Mouse (Mus musculus): ENCODE data around the gene Bmyc. TPM values are rescaled to one million over a fixed set of nuclear protein-coding genes. Genes with fewer than 3 reads are reported as not detected.
A peak's percentile ranks its signal among the peaks of the same experiment; 100 is the strongest.
"Not testable (repeated sequence)": the region's sequence is repeated elsewhere in the genome, so short reads cannot be mapped to it uniquely, and the experiment has no call there.

Bmyc gene
- polyA plus RNA-seq, 1 experiment from 2014 or later, result 47.0 TPM

DNA sequence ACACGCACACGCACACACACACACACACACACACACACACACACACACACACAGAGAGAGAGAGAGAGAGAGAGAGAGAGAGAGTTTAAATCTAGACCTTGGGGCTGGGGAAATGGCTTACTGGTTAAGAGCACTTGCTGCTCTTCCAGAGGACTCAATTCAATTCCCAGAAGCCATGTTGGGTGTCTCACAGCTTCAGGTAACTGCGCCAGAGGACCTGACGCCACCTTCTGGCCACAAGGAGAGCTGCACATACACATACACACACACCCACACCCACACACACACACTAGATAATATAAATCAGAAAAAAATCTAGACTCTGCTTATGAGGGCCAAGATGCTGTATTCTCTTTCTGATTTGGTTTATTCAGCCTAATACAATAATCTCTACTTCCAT lies 19.6 kb upstream of the Bmyc start:
- no peaks in the 10 kb centered on the region; the same call in 1 of the 2 replicates for H3K27me3 ChIP-seq (replicated peaks)
- H3K27ac ChIP-seq (replicated peaks), result no peak overlapping the region
- ATAC-seq (ENCODE audit: extremely low read depth, insufficient number of reproducible peaks, low FRiP score, low TSS enrichment), result no peak
- no peak overlapping the region for H3K4me2 ChIP-seq
- H3K9me3 ChIP-seq, result no peaks in the 10 kb centered on the region
- no peak overlapping the region for H3K4me3 ChIP-seq
- no peak overlapping the region for H3K9ac ChIP-seq
- no peaks in the 10 kb centered on the region for H3K36me3 ChIP-seq
- WGBS, result 44% methylated on average over 3 of the region's 4 CpGs
- H3K4me1 ChIP-seq, result no peaks in the 10 kb centered on the region

- Histone ChIP-seq H3K9ac (no peak overlapping the region), H3K36me3 (no peaks in the 10 kb centered on the region), H3K9me3 (no peaks in the 10 kb centered on the region), H3K4me2 (no peak overlapping the region), H3K27me3 (replicated peaks) (peaks cover 6% of the 10 kb centered on the region; the same call in 1 of the 2 replicates), H3K4me1 (no peaks in the 10 kb centered on the region), H3K4me3 (no peak overlapping the region), H3K27ac (replicated peaks) (no peak overlapping the region)
- no peak for ATAC-seq (ENCODE audit: extremely low read depth, insufficient number of reproducible peaks, low FRiP score, low TSS enrichment)
Observed at GRCm38 (mm10) chr2:25694605-25695004, 11.9 kb upstream of the Bmyc start.

- Histone ChIP-seq H3K9me3 (no peaks in the 10 kb centered on the region), H3K36me3 (no peaks in the 10 kb centered on the region), H3K4me2 (no peak overlapping the region), H3K9ac (no peak overlapping the region), H3K27ac (replicated peaks) (no peak overlapping the region), H3K4me3 (no peak overlapping the region), H3K4me1 (no peaks in the 10 kb centered on the region), H3K27me3 (replicated peaks) (0 out of 2 replicates have a peak, but pooled peaks cover 6% of the 10 kb centered on the region)
- ATAC-seq (ENCODE audit: extremely low read depth, insufficient number of reproducible peaks, low FRiP score, low TSS enrichment), result no peak
- 43% methylated on average over 4 of the region's 4 CpGs for WGBS
Observed at GRCm38 (mm10) chr2:25696951-25697350, 9.6 kb upstream of the Bmyc start.

DNA sequence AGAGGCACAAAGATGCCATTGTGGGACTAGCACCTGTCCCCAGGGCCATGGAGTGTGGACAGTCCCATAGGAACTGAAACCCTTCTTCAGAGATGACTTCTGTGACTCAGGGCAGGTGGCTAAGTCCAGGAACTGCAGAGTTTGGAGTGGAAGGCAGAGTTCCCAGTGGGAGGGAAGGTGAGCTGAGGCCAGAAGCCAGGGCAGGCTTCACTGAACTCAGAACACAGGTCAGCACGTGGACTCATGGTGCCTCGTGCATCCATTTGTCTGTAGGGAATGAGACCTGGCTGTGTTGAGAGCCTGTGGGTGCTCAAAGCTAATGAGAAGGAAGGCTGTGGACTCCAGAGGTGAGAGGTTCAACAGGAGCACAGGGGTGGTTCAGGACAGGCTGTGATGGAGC lies 7.8 kb upstream of the Bmyc start:
- Histone ChIP-seq H3K4me1 (0 out of 2 replicates have a peak, but pooled peaks cover under 1% of the 10 kb centered on the region), H3K4me2 (no peak overlapping the region), H3K27me3 (replicated peaks) (no peaks in the 10 kb centered on the region), H3K27ac (replicated peaks) (no peak overlapping the region), H3K9ac (no peak overlapping the region), H3K4me3 (no peak overlapping the region), H3K36me3 (no peaks in the 10 kb centered on the region), H3K9me3 (no peaks in the 10 kb centered on the region)
- no peak for ATAC-seq (ENCODE audit: extremely low read depth, insufficient number of reproducible peaks, low FRiP score, low TSS enrichment)
- 75% methylated on average over 2 of the region's 2 CpGs for WGBS

DNA sequence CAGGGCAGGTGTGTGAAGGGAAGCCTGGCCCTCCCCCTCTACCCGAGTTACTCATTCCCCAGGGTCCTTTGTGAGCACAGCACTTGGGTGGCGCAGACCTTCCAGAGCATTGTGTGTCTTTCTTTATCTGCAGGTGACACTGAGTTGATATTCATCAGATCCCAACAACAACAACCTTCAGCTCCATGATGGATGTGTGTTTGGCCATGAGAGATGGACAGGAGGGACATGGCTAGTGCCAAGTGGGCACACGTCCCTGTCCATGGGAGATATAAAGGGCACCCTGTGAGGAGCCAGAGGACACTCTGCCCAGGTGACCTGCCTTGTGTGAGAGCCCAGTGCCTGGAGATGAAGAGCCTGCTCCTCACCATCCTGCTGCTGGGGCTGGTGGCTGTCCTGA lies 6.8 kb upstream of the Bmyc start, which contains the start of gene Obp2a:
Gene Obp2a, plus strand, starts transcription at position 301 of the 400 bp plus-strand sequence.
- H3K27ac ChIP-seq (replicated peaks); ATAC-seq (ENCODE audit: extremely low read depth, insufficient number of reproducible peaks, low FRiP score, low TSS enrichment): not testable (repeated sequence)
- WGBS, result 67% methylated on average over 3 of the region's 3 CpGs

GRCm38 (mm10) chr2:25701001-25701400 lies 5.5 kb upstream of the Bmyc start:
- no peaks in the 10 kb centered on the region for H3K27me3 ChIP-seq (replicated peaks)
- no peak for ATAC-seq (ENCODE audit: extremely low read depth, insufficient number of reproducible peaks, low FRiP score, low TSS enrichment)
- H3K4me3 ChIP-seq, result no peak overlapping the region
- H3K4me1 ChIP-seq, result 0 out of 2 replicates have a peak, but pooled peaks cover 5% of the 10 kb centered on the region
- no peaks in the 10 kb centered on the region for H3K9me3 ChIP-seq
- no peak overlapping the region for H3K27ac ChIP-seq (replicated peaks)
- H3K36me3 ChIP-seq, result no peaks in the 10 kb centered on the region
- H3K4me2 ChIP-seq, result no peak overlapping the region
- WGBS, result 67% methylated on average over 5 of the region's 5 CpGs
- H3K9ac ChIP-seq, result no peak overlapping the region

More for the DNA sequence above, 6.8 kb upstream of the Bmyc start, which contains the start of gene Obp2a:
- not testable (repeated sequence) for H3K4me2 ChIP-seq; H3K9ac ChIP-seq; H3K4me1 ChIP-seq; H3K4me3 ChIP-seq; H3K27me3 ChIP-seq (replicated peaks); H3K36me3 ChIP-seq; H3K9me3 ChIP-seq

DNA sequence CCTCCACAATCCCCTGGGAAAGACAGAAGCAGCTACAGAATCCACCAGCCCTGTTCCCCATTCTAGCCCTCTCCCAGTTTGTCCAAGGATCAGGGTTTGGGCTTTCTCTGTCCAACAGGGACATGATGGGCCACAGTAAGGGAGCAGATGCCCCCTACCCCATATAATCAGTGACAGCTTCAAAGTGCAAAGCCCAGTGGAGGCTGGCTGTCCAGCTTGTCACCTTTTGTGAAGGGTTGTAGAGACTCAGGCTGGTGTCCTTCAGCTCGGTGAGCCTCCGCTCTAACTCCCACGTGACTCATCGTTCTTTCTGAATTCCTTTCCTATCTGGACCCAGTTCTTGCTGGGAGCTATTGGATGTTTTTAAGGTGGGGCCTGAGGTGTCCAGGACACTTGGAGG lies 2.8 kb upstream of the Bmyc start:
- H3K27ac ChIP-seq (replicated peaks), result no peak overlapping the region
- H3K4me3 ChIP-seq, result no peak overlapping the region
- no peak overlapping the region for H3K9ac ChIP-seq
- ATAC-seq (ENCODE audit: extremely low read depth, insufficient number of reproducible peaks, low FRiP score, low TSS enrichment), result no peak
- H3K27me3 ChIP-seq (replicated peaks), result no peaks in the 10 kb centered on the region
- no peaks in the 10 kb centered on the region for H3K9me3 ChIP-seq
- H3K36me3 ChIP-seq, result no peaks in the 10 kb centered on the region
- peaks cover 14% of the 10 kb centered on the region for H3K4me1 ChIP-seq
- WGBS, result 42% methylated on average over 4 of the region's 4 CpGs
- no peak overlapping the region for H3K4me2 ChIP-seq

DNA sequence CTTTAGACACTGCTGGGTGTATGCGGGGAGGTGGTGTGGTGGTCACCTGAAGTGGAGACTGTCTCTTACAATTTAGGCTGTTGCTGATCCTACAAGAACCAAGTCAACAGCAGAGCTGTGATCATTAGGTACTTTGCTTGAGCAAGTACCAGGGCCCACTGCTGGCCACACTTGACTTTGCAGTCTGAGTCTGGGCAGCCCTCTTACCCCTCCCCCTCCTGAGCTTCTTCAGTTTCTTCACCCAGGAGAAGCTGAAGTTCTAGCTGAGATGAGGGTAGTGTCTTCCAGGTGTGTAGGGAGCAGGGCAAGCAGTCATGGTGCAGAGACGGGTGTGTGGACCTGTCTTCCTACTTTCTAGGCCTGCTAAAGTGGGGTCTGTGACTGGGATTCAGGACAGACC lies 1.6 kb downstream of the Bmyc start:
- H3K9me3 ChIP-seq, result no peaks in the 10 kb centered on the region
- H3K27ac ChIP-seq (replicated peaks), result no peak overlapping the region
- H3K4me3 ChIP-seq, result 0 out of 2 replicates have a peak overlapping the region, but pooled peaks have one; percentile 8
- H3K4me1 ChIP-seq, result peaks cover 14% of the 10 kb centered on the region
- 65% methylated on average over 2 of the region's 2 CpGs for WGBS
- H3K9ac ChIP-seq, result no peak overlapping the region; the same call in 1 of the 2 replicates
- no peak for ATAC-seq (ENCODE audit: extremely low read depth, insufficient number of reproducible peaks, low FRiP score, low TSS enrichment)
- H3K27me3 ChIP-seq (replicated peaks), result no peaks in the 10 kb centered on the region
- H3K36me3 ChIP-seq, result no peaks in the 10 kb centered on the region
- peak overlapping the region; percentile 97 for H3K4me2 ChIP-seq

GRCm38 (mm10) chr2:25709056-25709455 lies 2.5 kb downstream of the Bmyc start:
- not testable (repeated sequence) for H3K27me3 ChIP-seq (replicated peaks); H3K9ac ChIP-seq; H3K4me3 ChIP-seq; ATAC-seq (ENCODE audit: extremely low read depth, insufficient number of reproducible peaks, low FRiP score, low TSS enrichment); H3K4me2 ChIP-seq; H3K36me3 ChIP-seq; H3K9me3 ChIP-seq; H3K27ac ChIP-seq (replicated peaks)
- peaks cover 10% of the 10 kb centered on the region for H3K4me1 ChIP-seq
- WGBS, result 82% methylated on average over 1 of the region's 1 CpGs

DNA sequence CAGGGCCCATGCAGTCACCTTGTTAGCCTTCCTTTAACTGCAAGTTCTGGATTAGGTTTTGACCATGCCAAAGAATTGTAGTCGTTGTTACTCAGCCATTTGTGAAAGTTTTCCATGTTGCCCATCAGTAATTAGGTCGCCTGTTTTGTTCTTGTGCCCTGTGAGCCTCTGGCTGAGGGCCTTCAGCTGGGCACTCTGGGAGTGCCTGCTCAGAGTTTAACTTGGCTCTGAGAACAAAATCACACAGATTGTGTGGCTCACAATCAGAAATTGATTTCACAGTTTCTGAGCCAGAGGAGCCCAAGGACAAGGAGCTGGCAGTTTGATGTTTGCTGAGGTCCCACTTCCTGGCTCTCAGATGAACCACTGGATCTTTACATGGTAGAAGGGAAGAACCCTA lies 3.3 kb downstream of the Bmyc start:
- 71% methylated on average over 2 of the region's 2 CpGs for WGBS
- H3K27ac ChIP-seq (replicated peaks); H3K4me3 ChIP-seq; H3K9ac ChIP-seq; H3K4me2 ChIP-seq; H3K9me3 ChIP-seq; H3K4me1 ChIP-seq; H3K36me3 ChIP-seq; H3K27me3 ChIP-seq (replicated peaks); ATAC-seq (ENCODE audit: extremely low read depth, insufficient number of reproducible peaks, low FRiP score, low TSS enrichment): not testable (repeated sequence)

DNA sequence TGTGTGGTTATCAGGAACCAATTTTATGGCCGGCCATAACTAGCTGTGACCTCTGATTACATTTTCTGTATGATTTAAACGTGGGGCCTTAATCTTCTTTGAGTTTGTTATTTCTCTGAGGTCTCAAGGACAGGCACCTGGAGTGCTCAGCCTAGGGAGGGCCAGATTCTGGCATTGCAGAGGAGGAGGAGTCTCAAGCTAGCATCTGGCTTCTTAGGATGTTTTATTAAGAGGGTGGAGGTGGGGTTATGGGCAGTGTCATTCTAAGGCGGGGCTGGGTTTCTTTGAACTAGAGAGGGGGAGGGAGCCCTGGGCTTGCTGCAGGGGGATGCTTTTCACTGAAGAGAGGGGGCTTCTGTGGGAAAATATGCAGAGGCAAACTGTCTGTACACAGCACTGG lies 5.1 kb downstream of the Bmyc start:
- not testable (repeated sequence) for H3K4me2 ChIP-seq; H3K36me3 ChIP-seq; H3K9ac ChIP-seq; H3K27ac ChIP-seq (replicated peaks); H3K9me3 ChIP-seq; H3K27me3 ChIP-seq (replicated peaks); H3K4me3 ChIP-seq; H3K4me1 ChIP-seq; ATAC-seq (ENCODE audit: extremely low read depth, insufficient number of reproducible peaks, low FRiP score, low TSS enrichment)
- 29% methylated on average over 3 of the region's 3 CpGs for WGBS

DNA sequence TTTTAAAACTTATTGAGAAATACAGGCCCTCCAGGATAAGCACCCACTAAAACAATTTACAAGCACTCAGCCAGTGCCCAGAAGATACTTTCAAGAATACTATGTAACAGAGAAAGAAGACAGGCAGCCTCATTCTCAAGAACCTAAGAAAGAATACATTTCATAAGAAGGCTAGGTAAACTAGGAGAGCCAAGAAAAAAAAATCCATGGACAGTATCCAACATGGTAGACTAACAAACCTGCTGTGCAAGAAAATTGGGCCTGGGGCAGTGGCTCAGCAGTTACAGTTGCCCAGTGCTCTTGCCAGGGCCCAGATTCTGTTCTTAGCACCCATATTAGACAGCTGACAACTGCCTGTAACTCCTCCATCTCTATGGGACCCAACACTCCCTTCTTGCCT lies 10.7 kb downstream of the Bmyc start:
- Histone ChIP-seq H3K4me3 (no peak overlapping the region), H3K9me3 (peaks cover 5% of the 10 kb centered on the region; the same call in 1 of the 2 replicates), H3K36me3 (no peaks in the 10 kb centered on the region), H3K27me3 (replicated peaks) (no peaks in the 10 kb centered on the region), H3K4me2 (no peak overlapping the region), H3K9ac (no peak overlapping the region), H3K27ac (replicated peaks) (no peak overlapping the region), H3K4me1 (no peaks in the 10 kb centered on the region)
- ATAC-seq (ENCODE audit: extremely low read depth, insufficient number of reproducible peaks, low FRiP score, low TSS enrichment), result no peak

Data from heart, embryonic 13.5 days (tissue).